Mouse (Mus musculus) limb, embryonic 14.5 days (tissue): ENCODE measurements around the gene Nudt15. TPM values are rescaled to one million over a fixed set of nuclear protein-coding genes. Genes with fewer than 3 reads are reported as not detected.

Experiments
- ATAC-seq: fragments of 200-750 bp; cut with Nextera tagmentation; 2 replicates; pipeline ENCODE4 v1.8.0; 2017; ENCODE audit warnings: low read depth, moderate number of reproducible peaks, moderate TSS enrichment; ENCODE audit not compliant: low FRiP score
- DNase-seq: peaks from one replicate; pipeline ENCODE4 v3.0.0-alpha.2; 2015; ENCODE audit warnings: low spot score
- H3K27ac ChIP-seq: fragments of 300-500 bp; sonication (generic); replicated peaks from 2 replicates; pipeline ENCODE4 v1.5.1; 2014; ENCODE audit warnings: low read depth, mild to moderate bottlenecking, low read length, moderate library complexity, mixed read lengths
- H3K27me3 ChIP-seq: fragments of 300-500 bp; sonication (generic); 2 replicates; pipeline ENCODE4 v1.6.1; 2014; ENCODE audit warnings: low read length, mixed read lengths; ENCODE audit not compliant: control insufficient read depth, insufficient read depth
- H3K36me3 ChIP-seq: fragments of 300-500 bp; sonication (generic); 2 replicates; pipeline ENCODE4 v1.6.1; 2014; ENCODE audit warnings: mild to moderate bottlenecking, low read length, moderate library complexity, mixed read lengths; ENCODE audit not compliant: control insufficient read depth, insufficient read depth
- H3K4me1 ChIP-seq: fragments of 300-500 bp; sonication (generic); 2 replicates; pipeline ENCODE4 v1.6.1; 2014; ENCODE audit warnings: antibody characterized with exemption, low read length, mixed read lengths; ENCODE audit not compliant: control insufficient read depth, insufficient read depth
- H3K4me2 ChIP-seq: fragments of 300-500 bp; sonication (generic); replicated peaks from 2 replicates; pipeline ENCODE4 v1.6.1; 2014; ENCODE audit warnings: low read depth, mild to moderate bottlenecking, low read length, moderate library complexity; ENCODE audit not compliant: severe bottlenecking
- H3K4me3 ChIP-seq: fragments of 300-500 bp; sonication (generic); replicated peaks from 2 replicates; pipeline ENCODE4 v1.5.1; 2014; ENCODE audit warnings: low read length
- H3K9ac ChIP-seq: fragments of 300-500 bp; sonication (generic); 2 replicates; pipeline ENCODE4 v1.6.1; 2014; ENCODE audit warnings: mild to moderate bottlenecking, low read depth, low read length, moderate library complexity; ENCODE audit not compliant: severe bottlenecking
- H3K9me3 ChIP-seq: fragments of 300-500 bp; sonication (generic); 2 replicates; pipeline ENCODE4 v1.6.1; 2016; ENCODE audit warnings: low read length; ENCODE audit not compliant: control insufficient read depth
- POLR2A ChIP-seq: fragments of 200-500 bp; IDR thresholded peaks from 2 replicates; pipeline ENCODE4 v1.8.0; 2012; ENCODE audit warnings: inconsistent platforms, mild to moderate bottlenecking, moderate library complexity, borderline replicate concordance; ENCODE audit not compliant: insufficient read depth, insufficient read length; ENCODE audit errors: extremely low read depth
- WGBS: fragments of 180-500 bp; shearing (Covaris S2); extraction: QIAGEN DNeasy Blood & Tissue Kit; methylation state at CpG from one replicate; pipeline ENCODE4 v1.1.7; 2014; 5-methylcytosine and 5-hydroxymethylcytosine counted together
- polyA plus RNA-seq, 2 experiments: library from polyadenylated mRNA; depleted of rRNA in 1 of 2; stranded (reverse) in 1 of 2; unstranded in 1 of 2; fragments of >200 nt; fragmentation: Nextera tagmentation in 1 of 2; extraction: Ambion mirVana in 1 of 2; gene quantifications; 2 replicates each; pipeline versions ENCODE4 v1.2.1 to v1.2.3; 2012 to 2014

The Nudt15 gene
- polyA plus RNA-seq, 2 experiments: 2.1 to 4.9 TPM

DNA sequence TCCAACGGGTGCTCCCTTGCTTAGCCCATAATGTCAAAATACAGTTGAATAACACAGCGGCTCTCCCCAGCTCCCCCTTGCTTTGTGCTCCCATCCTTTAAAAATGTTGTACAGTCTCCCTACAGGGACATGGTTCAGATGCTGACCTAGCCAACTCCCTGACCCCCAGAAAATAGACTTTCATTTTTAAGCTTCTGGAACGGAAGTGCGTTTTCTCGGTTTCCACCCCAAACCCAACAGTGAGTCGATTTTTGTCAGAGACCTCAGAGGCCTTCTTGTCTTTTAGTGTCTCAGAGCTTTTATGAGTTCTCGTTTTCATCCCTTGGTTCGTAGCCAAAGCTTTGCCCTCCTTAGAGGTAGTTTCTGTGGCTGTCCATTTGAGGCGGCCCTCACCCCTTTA, 46.8 kb downstream of the Nudt15 start:
- Histone ChIP-seq H3K4me3 (no peak overlapping the region), H3K4me1 (peaks cover 9% of the 10 kb centered on the region; the same call in 1 of the 2 replicates), H3K9me3 (no peaks in the 10 kb centered on the region), H3K4me2 (no peak overlapping the region), H3K27me3 (no peaks in the 10 kb centered on the region), H3K36me3 (no peaks in the 10 kb centered on the region), H3K27ac (no peak overlapping the region), H3K9ac (no peak overlapping the region)
- 84% methylated on average over 9 of the region's 9 CpGs for WGBS
- DNase-seq (no peak), ATAC-seq (no peak)
- no peak for TF ChIP-seq POLR2A

DNA sequence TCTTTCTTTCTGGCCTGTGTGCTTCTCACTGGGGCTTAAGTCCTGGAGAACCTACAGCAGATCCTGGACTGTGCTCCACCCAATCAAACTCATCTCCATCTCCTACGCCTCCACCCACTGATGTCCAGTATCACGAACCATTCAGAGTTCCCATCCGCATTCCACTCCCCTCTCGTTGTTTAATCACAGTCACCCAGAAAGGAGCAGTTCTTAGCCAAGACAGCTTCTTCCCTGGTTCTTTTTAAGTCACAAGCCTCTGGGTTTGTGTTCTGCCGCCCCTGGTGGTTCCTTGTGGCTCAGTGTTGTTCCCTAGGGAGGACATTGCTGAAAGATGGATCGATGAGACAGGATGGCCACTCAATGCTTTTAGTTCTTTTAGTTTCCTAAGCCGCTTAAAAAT, 52.3 kb downstream of the Nudt15 start:
- H3K27ac ChIP-seq: no peak overlapping the region
- 76% methylated on average over 7 of the region's 7 CpGs for WGBS

DNA sequence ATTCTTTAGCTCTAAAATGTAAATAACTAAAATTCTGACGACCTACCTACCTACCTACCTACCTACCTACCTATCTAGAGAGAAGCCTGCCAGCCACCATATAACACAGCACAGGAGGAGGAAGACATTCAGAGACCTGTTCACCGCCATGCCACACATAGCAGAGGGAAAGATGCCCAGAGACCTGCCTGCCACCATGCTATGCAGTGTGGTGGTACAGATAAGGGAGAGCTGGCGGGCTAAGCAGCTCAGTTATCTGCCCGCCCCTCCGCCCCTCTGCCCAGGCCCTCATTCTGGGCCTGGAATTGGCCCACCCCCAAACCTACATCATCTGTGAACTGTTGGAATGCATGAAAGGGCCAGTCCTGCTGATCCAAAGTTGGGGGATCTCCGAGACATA, 53.9 kb downstream of the Nudt15 start:
- 79% methylated on average over 6 of the region's 6 CpGs for WGBS
- no peaks in the 10 kb centered on the region for H3K36me3 ChIP-seq
- no peak for TF ChIP-seq POLR2A
- H3K27me3 ChIP-seq: no peaks in the 10 kb centered on the region
- H3K27ac ChIP-seq: no peak overlapping the region
- DNase-seq (no peak), ATAC-seq (no peak)
- H3K9ac ChIP-seq: no peak overlapping the region
- H3K4me3 ChIP-seq: no peak overlapping the region
- no peaks in the 10 kb centered on the region for H3K9me3 ChIP-seq
- H3K4me2 ChIP-seq: no peak overlapping the region
- no peaks in the 10 kb centered on the region for H3K4me1 ChIP-seq

More for the DNA sequence above, 52.3 kb downstream of the Nudt15 start:
- H3K4me2 ChIP-seq: no peak overlapping the region
- no peaks in the 10 kb centered on the region for H3K27me3 ChIP-seq
- H3K4me3 ChIP-seq: no peak overlapping the region
- H3K36me3 ChIP-seq: no peaks in the 10 kb centered on the region
- ATAC-seq: no peak
- no peak for TF ChIP-seq POLR2A
- no peaks in the 10 kb centered on the region for H3K9me3 ChIP-seq
- H3K9ac ChIP-seq: no peak overlapping the region
- no peaks in the 10 kb centered on the region for H3K4me1 ChIP-seq
- DNase-seq: no peak

DNA sequence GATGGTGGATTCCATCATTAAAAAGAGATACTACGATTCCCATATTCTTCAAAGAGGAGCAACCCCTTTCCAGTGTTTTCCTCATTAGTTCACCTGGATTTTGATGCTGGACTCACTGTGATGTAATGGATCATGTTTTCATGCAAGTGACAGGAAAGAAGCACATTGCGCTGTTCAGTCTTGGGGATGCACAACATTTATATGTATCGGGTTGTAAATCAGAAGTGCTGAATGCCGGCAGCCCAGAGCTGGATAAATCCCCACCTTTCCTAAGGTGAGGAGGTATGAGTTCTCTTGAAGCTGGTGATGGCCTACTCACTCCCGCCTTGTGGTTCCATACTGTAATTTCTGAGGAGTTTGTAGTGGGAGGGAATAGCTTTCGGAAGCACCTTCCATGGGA, 54.7 kb downstream of the Nudt15 start:
- Histone ChIP-seq H3K27ac (no peak overlapping the region), H3K9ac (no peak overlapping the region)

DNA sequence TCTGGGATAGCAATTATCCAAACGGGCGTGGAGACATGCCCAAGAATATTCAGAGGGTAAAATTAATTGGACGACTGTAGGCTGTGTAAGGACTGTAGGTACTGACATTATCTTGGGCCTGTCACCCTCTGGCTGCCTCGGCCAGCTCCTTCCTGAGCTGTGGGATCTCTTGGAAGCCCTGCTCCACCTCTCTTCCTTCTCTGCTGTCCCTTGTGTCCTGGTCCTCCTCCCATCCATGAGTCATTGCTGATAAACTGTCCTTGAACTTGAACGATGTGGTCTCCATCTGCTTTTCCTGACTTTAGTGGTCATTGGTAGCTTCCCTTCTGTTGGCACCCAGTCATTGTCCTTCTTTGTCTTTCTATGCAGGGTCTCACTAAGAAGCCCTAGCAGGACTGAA, 61.4 kb downstream of the Nudt15 start:
- H3K27me3 ChIP-seq: no peaks in the 10 kb centered on the region
- DNase-seq: no peak
- ATAC-seq: no peak
- no peak for TF ChIP-seq POLR2A
- 79% methylated on average over 5 of the region's 5 CpGs for WGBS
- H3K4me2 ChIP-seq: no peak overlapping the region
- H3K27ac ChIP-seq: no peak overlapping the region
- H3K9me3 ChIP-seq: no peaks in the 10 kb centered on the region
- H3K36me3 ChIP-seq: no peaks in the 10 kb centered on the region
- H3K4me1 ChIP-seq: no peaks in the 10 kb centered on the region; the same call in 1 of the 2 replicates
- no peak overlapping the region for H3K9ac ChIP-seq
- H3K4me3 ChIP-seq: no peak overlapping the region

More for the DNA sequence above, 54.7 kb downstream of the Nudt15 start:
- TF ChIP-seq POLR2A: no peak
- Histone ChIP-seq H3K4me3 (no peak overlapping the region), H3K27me3 (no peaks in the 10 kb centered on the region), H3K4me2 (no peak overlapping the region), H3K9me3 (no peaks in the 10 kb centered on the region), H3K4me1 (no peaks in the 10 kb centered on the region), H3K36me3 (no peaks in the 10 kb centered on the region)
- WGBS: 91% methylated on average over 6 of the region's 6 CpGs
- ATAC-seq: no peak
- no peak for DNase-seq
